Mouse (Mus musculus) liver, embryonic 14.5 days (tissue): ENCODE measurements around the gene Rassf1. TPM values are rescaled to one million over a fixed set of nuclear protein-coding genes. Genes with fewer than 3 reads are reported as not detected.

Experiments
- ATAC-seq: fragments of 200-750 bp; cut with Nextera tagmentation; 2 replicates; pipeline ENCODE4 v1.8.0; 2017; ENCODE audit warnings: moderate number of reproducible peaks, mild to moderate bottlenecking, moderate library complexity; ENCODE audit not compliant: insufficient read depth
- DNase-seq, 3 experiments: peaks; one replicate each; pipeline ENCODE4 v3.0.0-alpha.2; 2012 to 2013; ENCODE audit warnings: low read depth in 3 of 3, low spot score in 3 of 3
- H3K27ac ChIP-seq: fragments of 300-500 bp; sonication (generic); 2 replicates; pipeline ENCODE4 v1.5.1; 2014; ENCODE audit warnings: moderate library complexity, mild to moderate bottlenecking, control low read depth, inconsistent platforms
- H3K27me3 ChIP-seq: fragments of 300-500 bp; sonication (generic); 2 replicates; pipeline ENCODE4 v1.6.1; 2014; ENCODE audit warnings: mild to moderate bottlenecking, low read length, moderate library complexity; ENCODE audit not compliant: control insufficient read depth, insufficient read depth
- H3K36me3 ChIP-seq: fragments of 300-500 bp; sonication (generic); replicated peaks from 2 replicates; pipeline ENCODE4 v1.6.1; 2014; ENCODE audit warnings: low read depth; ENCODE audit not compliant: control insufficient read depth, insufficient read depth
- H3K4me1 ChIP-seq, 2 experiments: fragments of 200-500 bp in 1 of 2; fragments of 300-500 bp in 1 of 2; sonication (generic) in 1 of 2; replicated peaks; 2 replicates each; pipeline ENCODE4 v1.6.1; 2012 to 2014; ENCODE audit warnings: antibody characterized with exemption in 1 of 2, inconsistent platforms in 1 of 2, low read length in 1 of 2; ENCODE audit not compliant: control insufficient read depth in 2 of 2, insufficient read depth in 2 of 2
- H3K4me2 ChIP-seq: fragments of 300-500 bp; sonication (generic); 2 replicates; pipeline ENCODE4 v1.6.1; 2014; ENCODE audit warnings: low read depth, mild to moderate bottlenecking, control low read depth, moderate library complexity
- H3K4me3 ChIP-seq, 2 experiments: fragments of 200-500 bp in 1 of 2; fragments of 300-500 bp in 1 of 2; sonication (generic) in 1 of 2; 2 replicates each; pipeline ENCODE4 v1.5.1; 2012 to 2014; ENCODE audit warnings: low read depth in 2 of 2, low read length in 2 of 2, mild to moderate bottlenecking in 2 of 2, control low read depth in 1 of 2, inconsistent platforms in 1 of 2, moderate library complexity in 1 of 2; ENCODE audit not compliant: insufficient read depth in 1 of 2
- H3K9ac ChIP-seq: fragments of 300-500 bp; sonication (generic); replicated peaks from 2 replicates; pipeline ENCODE4 v1.6.1; 2014; ENCODE audit warnings: mild to moderate bottlenecking, control low read depth, moderate library complexity
- H3K9me3 ChIP-seq: fragments of 300-500 bp; sonication (generic); 2 replicates; pipeline ENCODE4 v1.6.1; 2016; ENCODE audit warnings: low read length, mixed read lengths; ENCODE audit not compliant: control insufficient read depth
- CTCF ChIP-seq: IDR thresholded peaks from 2 replicates; pipeline ENCODE4 v1.5.1; 2016; ENCODE audit warnings: antibody characterized with exemption, low read depth, control low read depth
- EP300 ChIP-seq: IDR thresholded peaks from 2 replicates; pipeline ENCODE4 v1.6.1; 2016; ENCODE audit warnings: antibody characterized with exemption, low read depth
- WGBS: fragments of 180-500 bp; shearing (Covaris S2); extraction: QIAGEN DNeasy Blood & Tissue Kit; methylation state at CpG from one replicate; pipeline ENCODE4 v1.1.7; 2014; ENCODE audit not compliant: insufficient replicate concordance; 5-methylcytosine and 5-hydroxymethylcytosine counted together
- polyA plus RNA-seq, 2 experiments: library from polyadenylated mRNA; depleted of rRNA in 1 of 2; stranded (reverse) in 1 of 2; unstranded in 1 of 2; fragments of >200 nt; fragmentation: Nextera tagmentation in 1 of 2; extraction: Ambion mirVana in 1 of 2; gene quantifications; 2 replicates each; pipeline versions ENCODE4 v1.2.1 to v1.2.3; 2012 to 2014

The Rassf1 gene
- polyA plus RNA-seq, 2 experiments, result 11.2 to 13.6 TPM

GRCm38 (mm10) chr9:107603251-107603650 is 51.9 kb downstream of the Rassf1 start:
- Histone ChIP-seq H3K27ac (no peak overlapping the region), H3K4me3 (no peak overlapping the region), H3K9me3 (no peaks in the 10 kb centered on the region), H3K4me1 (peaks cover 0 to 12% of the 10 kb centered on the region in 2 experiments; a peak in 3 of 4 replicates), H3K9ac (no peak overlapping the region), H3K4me2 (no peak overlapping the region), H3K27me3 (no peaks in the 10 kb centered on the region; the same call in 1 of the 2 replicates), H3K36me3 (no peaks in the 10 kb centered on the region)
- no peak for TF ChIP-seq EP300
- TF ChIP-seq CTCF, result no peak
- DNase-seq (no peak), ATAC-seq (no peak)
- WGBS, result 57% methylated on average over 6 of the region's 6 CpGs

- no peak for DNase-seq
- Histone ChIP-seq H3K4me2 (no peak overlapping the region), H3K27ac (no peak overlapping the region), H3K9me3 (no peaks in the 10 kb centered on the region), H3K4me1 (peaks cover 0 to 12% of the 10 kb centered on the region in 2 experiments; a peak in 3 of 4 replicates), H3K9ac (no peak overlapping the region), H3K36me3 (no peaks in the 10 kb centered on the region), H3K27me3 (no peaks in the 10 kb centered on the region), H3K4me3 (no peak overlapping the region)
- ATAC-seq, result no peak
- TF ChIP-seq CTCF (no peak), EP300 (no peak)
- 41% methylated on average over 23 of the region's 23 CpGs for WGBS
These were observed 53.8 kb downstream of the Rassf1 start for GRCm38 (mm10) chr9:107605041-107605661.

- no peak overlapping the region for H3K9ac ChIP-seq
- no peaks in the 10 kb centered on the region for H3K27me3 ChIP-seq
- no peak overlapping the region for H3K27ac ChIP-seq
- no peaks in the 10 kb centered on the region for H3K9me3 ChIP-seq
- DNase-seq (no peak), ATAC-seq (no peak)
- no peaks in the 10 kb centered on the region for H3K36me3 ChIP-seq
- no peak for TF ChIP-seq CTCF
- TF ChIP-seq EP300, result no peak
- H3K4me2 ChIP-seq, result no peak overlapping the region
- no peak overlapping the region for H3K4me3 ChIP-seq
- peaks cover 0 to 15% of the 10 kb centered on the region in 2 experiments; a peak in 3 of 4 replicates for H3K4me1 ChIP-seq
- whole genome bisulfite sequencing, result 40% methylated on average over 9 of the region's 9 CpGs
These were observed 55.2 kb downstream of the Rassf1 start for GRCm38 (mm10) chr9:107606591-107606990.

GRCm38 (mm10) chr9:107607036-107607435 is 55.7 kb downstream of the Rassf1 start:
- TF ChIP-seq CTCF (no peak), EP300 (no peak)
- WGBS, result 68% methylated on average over 2 of the region's 2 CpGs
- Histone ChIP-seq H3K27ac (no peak overlapping the region), H3K36me3 (no peaks in the 10 kb centered on the region), H3K4me2 (no peak overlapping the region), H3K9ac (no peak overlapping the region), H3K4me3 (no peak overlapping the region), H3K27me3 (no peaks in the 10 kb centered on the region), H3K4me1 (peaks cover under 1 to 17% of the 10 kb centered on the region in 2 experiments; a peak in 3 of 4 replicates), H3K9me3 (no peaks in the 10 kb centered on the region)
- ATAC-seq (no peak), DNase-seq (no peak)

- Histone ChIP-seq H3K4me3 (no peak overlapping the region), H3K27me3 (no peaks in the 10 kb centered on the region), H3K36me3 (no peaks in the 10 kb centered on the region), H3K27ac (no peak overlapping the region), H3K4me2 (no peak overlapping the region), H3K4me1 (peaks cover 2 to 15% of the 10 kb centered on the region in 2 experiments; a peak in 3 of 4 replicates), H3K9me3 (no peaks in the 10 kb centered on the region), H3K9ac (no peak overlapping the region)
- no peak for TF ChIP-seq EP300
- ATAC-seq (no peak), DNase-seq (no peak)
- WGBS, result 37% methylated on average over 9 of the region's 9 CpGs
These were observed 56.4 kb downstream of the Rassf1 start for GRCm38 (mm10) chr9:107607653-107608245.
